Mouse (Mus musculus): ENCODE measurements around the gene Bola3. TPM values are rescaled to one million over a fixed set of nuclear protein-coding genes. Genes with fewer than 3 reads are reported as not detected.

Gene Bola3
- total and polyA plus RNA-seq, 2 experiments, result 26.4 to 246 TPM

- Histone ChIP-seq H3K9ac (ENCODE audit: low read depth, low read length) (no peak overlapping the region), H3K27ac (replicated peaks; ENCODE audit: insufficient read depth, low read depth, low read length) (no peak overlapping the region), H3K36me3 (ENCODE audit: control insufficient read depth, insufficient read depth, low read length) (no peaks in the 10 kb centered on the region), H3K79me2 (ENCODE audit: control insufficient read depth, insufficient read depth, low read length) (no peaks in the 10 kb centered on the region), H3K4me1 (ENCODE audit: control insufficient read depth, insufficient read depth, low read length) (peaks cover 7% of the 10 kb centered on the region), H3K27me3 (ENCODE audit: control insufficient read depth, insufficient read depth, low read length) (no peaks in the 10 kb centered on the region), H3K4me3 (ENCODE audit: insufficient read depth, low read depth, low read length) (no peak overlapping the region)
- WGBS, result 56% methylated on average over 7 of the region's 7 CpGs
- DNase-seq (ENCODE audit: extremely low read depth, low read depth, low spot score), result peak; percentile 26
- TF ChIP-seq POLR2A (IDR thresholded peaks at IDR 0.05; ENCODE audit: extremely low read depth, insufficient read depth, low read length), result no peak
- no peak for TF ChIP-seq CTCF (IDR thresholded peaks at IDR 0.05; ENCODE audit: low read depth, low read length)
Measured at GRCm38 (mm10) chr6:83312021-83312420, 36.9 kb upstream of the Bola3 start.

GRCm38 (mm10) chr6:83312514-83312913, 36.4 kb upstream of the Bola3 start:
- Histone ChIP-seq H3K27ac (replicated peaks; ENCODE audit: insufficient read depth, low read depth, low read length) (no peak overlapping the region), H3K9ac (ENCODE audit: low read depth, low read length) (no peak overlapping the region)
- no peak for DNase-seq (ENCODE audit: extremely low read depth, low read depth, low spot score)

GRCm38 (mm10) chr6:83315293-83315692, 33.7 kb upstream of the Bola3 start:
- no peaks in the 10 kb centered on the region for H3K27me3 ChIP-seq (ENCODE audit: control insufficient read depth, insufficient read depth, low read length)
- H3K79me2 ChIP-seq (ENCODE audit: control insufficient read depth, insufficient read depth, low read length), result no peaks in the 10 kb centered on the region
- no peak for DNase-seq (ENCODE audit: extremely low read depth, low read depth, low spot score)
- no peaks in the 10 kb centered on the region for H3K36me3 ChIP-seq (ENCODE audit: control insufficient read depth, insufficient read depth, low read length)
- no peak for TF ChIP-seq CTCF (IDR thresholded peaks at IDR 0.05; ENCODE audit: low read depth, low read length)
- no peak for TF ChIP-seq POLR2A (IDR thresholded peaks at IDR 0.05; ENCODE audit: extremely low read depth, insufficient read depth, low read length)
- H3K27ac ChIP-seq (replicated peaks; ENCODE audit: insufficient read depth, low read depth, low read length), result no peak overlapping the region
- H3K4me1 ChIP-seq (ENCODE audit: control insufficient read depth, insufficient read depth, low read length), result peaks cover 7% of the 10 kb centered on the region
- no peak overlapping the region for H3K4me3 ChIP-seq (ENCODE audit: insufficient read depth, low read depth, low read length)
- no peak overlapping the region for H3K9ac ChIP-seq (ENCODE audit: low read depth, low read length)

More at GRCm38 (mm10) chr6:83312514-83312913, 36.4 kb upstream of the Bola3 start:
- WGBS, result 92% methylated on average over 8 of the region's 8 CpGs
- H3K4me1 ChIP-seq (ENCODE audit: control insufficient read depth, insufficient read depth, low read length), result peaks cover 7% of the 10 kb centered on the region
- no peaks in the 10 kb centered on the region for H3K27me3 ChIP-seq (ENCODE audit: control insufficient read depth, insufficient read depth, low read length)
- H3K79me2 ChIP-seq (ENCODE audit: control insufficient read depth, insufficient read depth, low read length), result no peaks in the 10 kb centered on the region
- H3K36me3 ChIP-seq (ENCODE audit: control insufficient read depth, insufficient read depth, low read length), result no peaks in the 10 kb centered on the region
- no peak for TF ChIP-seq POLR2A (IDR thresholded peaks at IDR 0.05; ENCODE audit: extremely low read depth, insufficient read depth, low read length)
- no peak for TF ChIP-seq CTCF (IDR thresholded peaks at IDR 0.05; ENCODE audit: low read depth, low read length)
- H3K4me3 ChIP-seq (ENCODE audit: insufficient read depth, low read depth, low read length), result no peak overlapping the region

- 9% methylated on average over 10 of the region's 10 CpGs for WGBS
- no peak for TF ChIP-seq CTCF (IDR thresholded peaks at IDR 0.05; ENCODE audit: low read depth, low read length)
- no peak for TF ChIP-seq POLR2A (IDR thresholded peaks at IDR 0.05; ENCODE audit: extremely low read depth, insufficient read depth, low read length)
- Histone ChIP-seq H3K27me3 (ENCODE audit: control insufficient read depth, insufficient read depth, low read length) (no peaks in the 10 kb centered on the region), H3K9ac (ENCODE audit: low read depth, low read length) (no peak overlapping the region), H3K27ac (replicated peaks; ENCODE audit: insufficient read depth, low read depth, low read length) (no peak overlapping the region), H3K36me3 (ENCODE audit: control insufficient read depth, insufficient read depth, low read length) (no peaks in the 10 kb centered on the region), H3K4me1 (ENCODE audit: control insufficient read depth, insufficient read depth, low read length) (peaks cover 7% of the 10 kb centered on the region), H3K79me2 (ENCODE audit: control insufficient read depth, insufficient read depth, low read length) (no peaks in the 10 kb centered on the region), H3K4me3 (ENCODE audit: insufficient read depth, low read depth, low read length) (no peak overlapping the region)
- DNase-seq (ENCODE audit: extremely low read depth, low read depth, low spot score), result no peak
Measured at GRCm38 (mm10) chr6:83316022-83316421, 32.9 kb upstream of the Bola3 start.

- H3K79me2 ChIP-seq (ENCODE audit: control insufficient read depth, insufficient read depth, low read length), result no peaks in the 10 kb centered on the region
- H3K27ac ChIP-seq (replicated peaks; ENCODE audit: insufficient read depth, low read depth, low read length), result no peak overlapping the region
- no peaks in the 10 kb centered on the region for H3K27me3 ChIP-seq (ENCODE audit: control insufficient read depth, insufficient read depth, low read length)
- H3K4me3 ChIP-seq (ENCODE audit: insufficient read depth, low read depth, low read length), result peak overlapping the region; percentile 87
- DNase-seq (ENCODE audit: extremely low read depth, low read depth, low spot score), result peak; percentile 56
- WGBS, result under 1% methylated on average over 52 of the region's 52 CpGs
- no peaks in the 10 kb centered on the region for H3K36me3 ChIP-seq (ENCODE audit: control insufficient read depth, insufficient read depth, low read length)
- H3K9ac ChIP-seq (ENCODE audit: low read depth, low read length), result peak overlapping the region; percentile 83
- H3K4me1 ChIP-seq (ENCODE audit: control insufficient read depth, insufficient read depth, low read length), result peaks cover 4% of the 10 kb centered on the region
- TF ChIP-seq CTCF (IDR thresholded peaks at IDR 0.05; ENCODE audit: low read depth, low read length) (peak; percentile 84), POLR2A (IDR thresholded peaks at IDR 0.05; ENCODE audit: extremely low read depth, insufficient read depth, low read length) (no peak)
Measured at GRCm38 (mm10) chr6:83317108-83317741, 31.7 kb upstream of the Bola3 start.

GRCm38 (mm10) chr6:83321927-83322326, 27.0 kb upstream of the Bola3 start:
- Histone ChIP-seq H3K4me1 (ENCODE audit: control insufficient read depth, insufficient read depth, low read length) (peaks cover 2% of the 10 kb centered on the region; the same call in 1 of the 2 replicates), H3K4me3 (ENCODE audit: insufficient read depth, low read depth, low read length) (no peak overlapping the region), H3K27me3 (ENCODE audit: control insufficient read depth, insufficient read depth, low read length) (no peaks in the 10 kb centered on the region), H3K36me3 (ENCODE audit: control insufficient read depth, insufficient read depth, low read length) (no peaks in the 10 kb centered on the region), H3K79me2 (ENCODE audit: control insufficient read depth, insufficient read depth, low read length) (peaks cover 4% of the 10 kb centered on the region; the same call in 1 of the 2 replicates), H3K27ac (replicated peaks; ENCODE audit: insufficient read depth, low read depth, low read length) (no peak overlapping the region), H3K9ac (ENCODE audit: low read depth, low read length) (no peak overlapping the region)
- WGBS, result 75% methylated on average over 1 of the region's 1 CpGs
- no peak for TF ChIP-seq CTCF (IDR thresholded peaks at IDR 0.05; ENCODE audit: low read depth, low read length)
- TF ChIP-seq POLR2A (IDR thresholded peaks at IDR 0.05; ENCODE audit: extremely low read depth, insufficient read depth, low read length), result no peak
- DNase-seq (ENCODE audit: extremely low read depth, low read depth, low spot score), result no peak
